Mouse (Mus musculus) embryo, embryonic 10 days (tissue): ENCODE data around the gene Armc9.
A peak's percentile ranks its signal among the peaks of the same experiment; 100 is the strongest.

Experiments used
- DNase-seq: peaks from one replicate; pipeline ENCODE4 v3.0.0-alpha.2; 2015; ENCODE audit warnings: low spot score

Gene Armc9

DNA sequence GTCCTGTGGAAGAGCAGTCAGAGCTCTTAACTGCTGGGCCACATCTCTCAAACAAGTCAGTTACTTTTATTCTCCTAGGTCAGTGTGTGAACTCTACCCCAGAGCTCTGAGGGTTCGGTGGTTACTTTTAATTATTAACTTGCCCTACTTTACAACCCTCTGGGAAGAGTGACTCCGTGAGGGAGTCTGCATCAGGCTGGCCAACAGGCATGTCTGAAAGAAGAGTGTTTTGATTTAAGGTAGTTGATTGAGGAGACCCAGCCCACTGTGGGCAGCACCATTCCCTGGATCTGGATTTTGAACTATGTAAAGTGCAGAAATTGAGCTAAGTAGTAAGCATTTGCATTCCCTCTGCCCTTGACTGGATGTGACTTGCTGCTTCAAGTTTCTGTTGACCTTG lies 21.5 kb downstream of the Armc9 start:
- DNase-seq: no peak

DNA sequence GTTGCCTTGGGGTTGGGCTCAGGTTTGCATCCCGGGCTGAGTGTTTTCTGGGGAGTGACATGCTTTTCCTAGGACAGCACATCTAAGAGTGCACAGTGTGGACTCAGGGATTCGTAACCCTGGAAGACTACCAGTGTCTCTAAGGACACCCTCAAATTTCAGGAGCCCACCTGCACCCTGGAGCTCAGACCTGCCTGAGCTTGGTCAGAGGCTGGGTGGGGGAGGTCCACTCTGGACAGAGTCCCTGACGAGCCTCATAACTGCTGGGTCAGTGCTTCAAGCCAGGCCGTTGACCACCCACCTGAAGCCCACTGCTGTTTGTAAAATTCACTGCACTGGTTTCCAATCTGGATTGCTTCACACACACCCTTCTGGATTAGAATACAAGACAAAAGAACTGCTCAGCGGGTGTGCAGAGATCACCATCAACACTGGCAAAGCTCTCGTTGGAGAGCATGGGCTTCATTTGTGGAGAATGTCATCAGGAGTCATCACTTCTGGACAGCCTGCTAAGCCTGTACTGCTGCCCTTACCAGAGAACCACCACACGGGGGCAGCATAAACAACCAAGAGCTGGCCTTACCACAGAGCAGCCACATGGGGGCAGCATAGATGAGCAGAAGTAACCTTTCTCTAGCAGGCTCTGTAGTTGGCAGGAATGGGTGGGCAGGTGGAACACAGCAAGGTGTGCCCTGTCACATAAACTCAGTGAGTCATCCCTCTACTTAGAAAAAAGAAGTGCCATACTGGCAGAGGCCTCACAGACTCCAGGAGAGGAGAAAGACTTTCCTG lies 24.1 kb downstream of the Armc9 start:
- DNase-seq: peak; percentile 86

DNA sequence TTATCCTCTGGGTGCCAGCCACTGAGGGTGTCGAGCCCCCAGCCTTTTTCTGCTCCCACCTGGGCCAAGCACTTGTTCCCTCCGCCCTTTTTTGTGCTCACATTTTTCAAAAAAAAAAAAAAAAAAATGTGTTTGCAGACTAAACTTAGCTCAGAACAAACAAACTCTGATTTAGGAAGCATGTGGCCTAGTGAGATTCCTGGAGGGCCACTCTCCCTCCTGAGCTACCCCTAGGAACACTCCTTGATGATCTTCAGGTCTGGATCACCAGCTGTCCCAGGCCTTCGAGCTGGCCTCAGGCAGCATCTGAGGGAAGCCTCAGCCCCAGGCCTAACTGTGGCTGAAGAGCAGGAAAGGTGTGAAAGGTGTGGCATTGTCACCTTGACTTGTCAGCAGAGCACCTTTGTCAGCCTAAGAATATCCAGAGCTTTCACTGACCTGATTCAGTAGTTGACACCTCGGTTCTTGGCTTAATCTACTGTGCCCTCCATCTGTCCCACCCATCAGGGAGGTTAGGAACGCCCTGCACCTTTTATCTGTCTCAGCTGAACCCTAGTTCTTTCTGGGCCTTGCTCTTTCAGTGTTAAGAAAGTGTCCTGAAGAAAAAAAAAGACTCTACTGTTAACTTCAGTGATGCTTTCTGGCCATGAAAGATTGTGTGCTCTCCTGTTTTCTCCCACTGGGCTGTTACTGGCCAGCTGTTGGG lies 27.6 kb downstream of the Armc9 start:
- DNase-seq: no peak

DNA sequence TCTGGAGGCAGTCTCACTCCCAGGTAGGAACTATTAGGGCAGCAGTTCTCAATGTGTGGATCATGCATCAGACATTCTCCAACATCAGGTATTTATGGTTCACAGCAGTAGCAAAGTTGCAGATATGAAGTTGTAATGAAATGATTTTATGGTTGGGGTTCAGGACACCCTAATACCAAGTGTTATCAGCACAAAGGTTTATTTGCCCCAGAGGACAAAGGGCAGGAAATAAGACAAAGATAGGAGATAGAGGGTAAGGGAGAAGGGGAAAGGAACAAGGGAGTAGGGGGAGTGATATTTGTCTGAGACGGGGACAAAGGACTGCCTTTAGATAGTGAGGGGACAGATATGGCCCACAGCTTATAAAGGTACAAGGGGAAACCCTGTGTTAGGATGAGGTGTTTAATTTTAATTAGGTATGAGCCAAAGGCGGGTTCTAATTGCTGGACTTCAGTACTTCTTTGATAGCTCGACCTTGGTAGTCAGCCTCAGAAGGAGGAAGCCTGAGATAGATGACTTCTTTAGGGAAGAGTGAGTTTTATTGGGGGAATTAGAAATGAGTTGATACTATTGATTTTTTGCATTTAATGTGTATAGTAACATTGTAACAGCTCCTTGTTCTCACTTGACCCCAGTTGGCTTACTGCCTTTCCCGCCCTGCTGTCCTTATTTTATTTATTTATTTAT lies 29.1 kb downstream of the Armc9 start:
- DNase-seq: no peak

DNA sequence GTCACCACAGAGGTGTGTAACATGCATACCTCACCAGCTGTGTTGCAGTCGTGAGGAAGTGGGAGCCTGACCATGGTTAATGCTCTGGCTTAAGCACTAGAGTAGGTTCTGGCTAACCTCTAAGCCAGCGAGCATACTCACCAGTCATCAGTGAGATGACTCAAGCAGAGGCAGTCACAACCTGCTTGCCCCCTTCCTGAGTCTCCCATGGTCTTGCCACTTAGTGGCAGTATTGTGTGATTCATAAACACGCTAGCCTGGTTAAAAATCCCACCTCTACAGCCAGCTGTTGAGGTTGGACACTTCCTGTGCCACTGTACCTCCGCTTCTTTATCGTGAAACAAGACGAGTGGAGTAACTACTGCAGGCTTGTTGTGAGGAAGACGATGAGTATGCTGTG lies 32.2 kb downstream of the Armc9 start:
- DNase-seq: no peak

DNA sequence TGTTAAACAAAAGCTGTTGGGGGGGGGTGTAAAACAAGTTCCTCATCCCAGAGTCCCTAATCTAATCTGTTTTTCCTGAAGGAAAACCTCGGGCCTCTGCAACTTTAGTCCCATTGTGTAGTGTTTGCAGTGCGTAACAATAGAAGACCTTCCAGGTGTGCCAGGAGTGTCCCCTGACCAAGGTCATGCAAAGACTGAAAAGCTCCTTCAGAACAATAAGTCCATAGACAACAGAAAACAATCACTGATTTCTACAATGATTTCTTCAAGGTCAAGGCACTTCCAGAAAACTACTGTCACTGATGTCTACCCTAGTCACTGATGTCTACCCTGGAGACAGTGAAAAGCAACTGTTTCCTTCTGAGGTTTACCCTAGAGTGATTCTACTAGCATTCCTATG lies 33.3 kb downstream of the Armc9 start:
- no peak for DNase-seq

DNA sequence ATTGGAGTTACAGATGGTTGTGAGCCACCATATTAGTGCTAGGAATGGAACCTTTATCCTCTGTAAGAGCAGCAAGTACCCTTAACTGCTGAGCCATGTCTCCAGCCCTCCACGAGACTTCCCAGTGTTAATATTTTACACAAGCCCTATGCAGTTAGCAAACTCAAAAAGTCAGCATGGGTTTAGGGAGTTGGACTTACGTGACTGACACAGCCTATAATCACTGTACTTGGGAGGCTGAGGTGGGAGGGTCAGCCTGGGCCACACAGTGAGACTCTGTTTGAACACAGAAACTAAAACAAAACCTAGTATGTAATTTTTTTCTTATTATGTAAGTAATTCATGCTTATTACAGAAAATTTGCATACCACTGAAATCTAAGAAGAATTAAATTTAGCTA lies 33.7 kb downstream of the Armc9 start:
- no peak for DNase-seq

DNA sequence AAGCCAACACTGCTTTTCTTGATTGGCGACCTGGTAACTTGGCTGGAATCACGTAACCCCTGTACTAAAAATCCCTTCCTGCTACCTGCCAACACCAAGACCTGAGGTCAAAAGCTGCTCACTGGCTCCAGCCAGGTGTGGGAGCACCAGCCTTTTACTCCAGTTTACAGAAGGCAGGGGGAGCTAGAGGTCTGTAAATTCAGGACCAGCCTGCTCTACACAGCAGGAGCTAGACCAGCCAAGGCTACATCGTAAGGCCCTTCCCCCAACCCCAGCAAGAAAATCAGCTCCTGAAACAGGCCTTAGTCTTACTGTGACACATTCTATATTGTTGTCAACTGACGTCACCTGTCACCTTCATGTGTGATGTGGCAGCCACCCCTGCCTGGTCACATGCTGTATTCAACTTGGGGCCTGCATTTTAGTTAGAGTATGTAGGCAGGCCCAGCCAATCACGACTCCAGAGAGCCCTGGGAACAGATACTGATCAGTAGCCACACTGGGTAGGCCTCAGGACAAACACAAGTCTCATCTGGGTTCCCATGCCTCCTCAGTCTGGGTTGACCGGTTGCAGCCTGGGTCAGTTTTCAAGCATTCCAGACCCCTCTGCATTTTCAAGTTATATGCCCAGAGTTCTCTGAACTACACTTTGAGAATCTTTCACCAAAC lies 34.6 kb downstream of the Armc9 start:
- no peak for DNase-seq

DNA sequence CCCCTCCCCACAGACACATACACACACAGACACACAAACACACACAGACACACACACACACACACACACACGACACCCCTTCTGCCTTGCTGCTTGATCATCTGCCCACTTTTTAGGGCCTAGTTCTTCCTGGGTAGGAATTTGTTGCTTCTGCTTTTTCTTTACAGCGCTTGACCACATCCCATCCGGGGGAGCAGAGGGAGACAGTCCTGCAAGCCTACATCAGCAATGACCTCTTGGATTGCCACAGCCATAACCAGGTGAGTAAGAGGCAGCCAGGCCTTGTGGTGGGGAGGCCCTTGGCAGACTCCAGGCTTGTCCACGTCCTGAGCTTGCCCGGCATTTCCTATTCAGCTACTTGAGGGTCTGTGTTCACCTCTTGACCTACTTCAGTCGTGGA lies 36.3 kb downstream of the Armc9 start:
- no peak for DNase-seq

DNA sequence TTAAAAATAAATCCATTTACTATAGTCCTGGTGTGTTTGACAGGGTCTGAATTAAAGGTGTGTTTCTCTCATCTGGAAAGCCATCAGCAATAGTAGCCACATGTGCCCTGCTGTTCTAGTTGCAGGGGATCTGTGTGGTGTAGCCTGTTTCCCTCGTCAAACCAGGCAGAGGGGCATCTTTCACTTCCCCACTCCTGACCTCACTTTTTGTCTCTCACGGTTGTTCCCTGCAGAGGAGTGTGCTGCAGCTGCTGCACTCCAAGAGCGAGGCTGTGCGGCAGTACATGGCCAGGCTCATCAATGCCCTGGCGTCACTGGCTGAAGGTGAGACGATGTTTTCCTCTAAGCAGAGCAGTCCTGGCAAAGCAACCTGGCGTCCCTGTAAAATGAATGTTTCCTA lies 39.5 kb downstream of the Armc9 start:
- no peak for DNase-seq

DNA sequence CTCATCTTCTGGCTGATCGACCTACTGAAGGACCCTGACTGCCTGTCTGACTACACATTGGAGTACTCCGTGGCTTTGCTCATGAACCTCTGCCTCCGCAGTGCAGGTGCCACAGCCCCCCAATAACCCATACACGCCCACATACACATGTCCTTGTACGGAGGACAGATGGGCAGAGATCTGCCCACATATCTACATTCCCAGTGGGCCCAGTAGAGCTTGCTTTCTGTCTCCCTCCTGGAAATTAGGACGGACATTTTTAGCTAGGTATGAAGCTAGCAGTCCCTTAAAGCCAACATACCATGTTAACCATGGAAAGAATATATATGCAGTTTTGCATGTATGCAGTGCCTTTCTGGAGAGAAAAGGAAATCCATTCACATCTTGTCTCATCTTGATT lies 43.7 kb downstream of the Armc9 start:
- no peak for DNase-seq

DNA sequence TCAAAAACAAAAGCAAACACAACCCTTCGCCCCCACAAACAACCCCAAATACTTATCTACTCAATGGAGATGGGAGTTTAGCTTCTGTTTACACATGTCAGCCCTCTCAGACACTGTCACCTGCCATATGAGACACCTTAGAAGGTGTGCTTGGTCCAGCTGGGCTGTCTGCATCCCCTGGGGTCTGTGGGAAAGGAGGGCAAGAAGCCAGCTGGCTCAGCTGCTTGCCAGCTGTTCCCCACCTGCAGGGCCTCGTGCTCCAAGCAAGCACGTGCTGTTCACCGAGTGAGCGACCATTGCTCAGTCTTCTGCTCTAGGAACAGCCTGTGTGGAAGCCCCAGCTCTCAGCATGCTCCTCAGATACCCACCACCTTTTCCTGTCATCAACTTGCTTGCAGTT lies 44.4 kb downstream of the Armc9 start:
- DNase-seq: no peak

DNA sequence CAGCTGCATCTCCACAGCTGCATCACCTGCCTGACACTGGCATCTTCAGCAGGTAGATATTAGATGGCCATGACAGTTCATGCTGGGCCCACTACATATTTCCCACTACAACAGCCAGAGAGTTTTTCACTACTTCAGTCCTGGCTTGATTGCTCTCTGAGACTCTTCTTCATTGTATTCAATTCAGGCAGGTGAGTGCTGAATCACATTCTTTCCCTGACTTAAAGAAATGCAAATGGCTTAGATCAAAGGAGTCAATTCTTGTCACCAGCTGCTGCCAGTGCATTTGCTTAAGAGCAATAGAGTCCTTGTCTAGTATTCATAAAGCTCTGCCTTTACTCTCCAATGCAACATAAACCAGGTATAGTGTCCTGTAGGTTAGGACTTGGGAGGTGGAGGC lies 46.7 kb downstream of the Armc9 start:
- no peak for DNase-seq

DNA sequence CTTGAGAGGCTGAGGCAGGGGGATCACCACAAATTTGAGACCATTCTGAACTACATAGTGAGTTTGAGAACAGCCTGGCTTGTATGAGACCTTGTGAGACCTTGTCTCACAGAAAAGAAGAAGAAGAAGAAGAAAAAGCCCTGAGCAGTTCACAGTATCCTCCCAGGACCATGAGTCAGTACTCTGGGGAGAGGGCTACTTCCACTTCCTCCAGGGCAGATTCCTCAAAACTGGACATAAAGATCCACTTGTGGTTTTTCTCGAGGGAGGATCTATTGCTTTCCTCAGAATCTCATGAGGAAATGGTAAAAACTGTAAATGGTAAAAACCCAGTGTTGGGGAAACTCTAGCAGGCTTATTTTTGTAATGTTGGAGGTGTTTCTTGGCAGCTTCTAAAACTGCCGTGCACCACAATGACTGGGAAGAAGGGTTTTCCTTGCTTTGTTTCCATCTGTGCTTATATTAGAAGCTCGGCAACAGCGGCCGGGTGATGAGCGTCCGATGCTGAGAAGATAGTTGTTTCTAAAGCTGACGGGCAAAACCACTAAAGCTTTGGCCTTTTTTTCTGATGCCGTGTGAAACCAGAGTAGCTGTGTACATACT lies 48.1 kb downstream of the Armc9 start:
- no peak for DNase-seq

DNA sequence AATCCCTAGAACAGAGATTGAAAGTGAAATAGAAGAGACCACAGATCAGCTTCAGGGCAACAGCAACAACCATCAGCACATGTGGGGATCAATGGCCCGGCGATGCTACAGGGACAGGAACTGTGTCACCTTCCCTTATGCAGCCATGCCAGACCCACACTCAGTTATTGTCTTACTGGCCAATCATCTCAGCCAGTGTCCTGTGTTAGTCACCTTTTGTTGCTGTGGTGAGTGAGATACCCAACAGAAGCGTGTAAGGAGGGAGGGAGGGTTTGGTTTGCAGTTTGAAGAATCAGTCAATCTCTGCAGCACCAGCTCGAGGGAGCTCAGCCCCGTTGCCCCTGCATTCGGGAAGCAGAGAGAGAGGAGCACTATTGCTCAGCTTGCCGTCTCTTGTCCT lies 56.1 kb downstream of the Armc9 start:
- no peak for DNase-seq

DNA sequence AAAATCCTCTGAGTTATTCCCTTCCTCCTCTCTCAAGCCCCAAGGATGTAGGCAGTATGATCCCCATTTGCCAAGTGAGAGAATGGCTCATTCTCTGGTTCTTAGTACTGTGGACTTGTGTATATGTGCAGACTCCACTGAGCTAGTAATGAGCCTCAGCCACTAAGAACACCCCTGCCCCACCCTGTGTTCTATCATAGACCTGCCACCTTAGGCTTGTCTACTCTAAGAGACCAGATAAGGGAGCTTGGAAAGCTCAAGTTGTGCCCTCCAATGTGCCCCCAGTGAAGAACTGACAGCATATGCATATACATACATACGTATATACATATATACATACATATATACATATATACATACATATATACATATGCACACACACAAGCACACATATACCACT lies 56.9 kb downstream of the Armc9 start:
- no peak for DNase-seq

DNA sequence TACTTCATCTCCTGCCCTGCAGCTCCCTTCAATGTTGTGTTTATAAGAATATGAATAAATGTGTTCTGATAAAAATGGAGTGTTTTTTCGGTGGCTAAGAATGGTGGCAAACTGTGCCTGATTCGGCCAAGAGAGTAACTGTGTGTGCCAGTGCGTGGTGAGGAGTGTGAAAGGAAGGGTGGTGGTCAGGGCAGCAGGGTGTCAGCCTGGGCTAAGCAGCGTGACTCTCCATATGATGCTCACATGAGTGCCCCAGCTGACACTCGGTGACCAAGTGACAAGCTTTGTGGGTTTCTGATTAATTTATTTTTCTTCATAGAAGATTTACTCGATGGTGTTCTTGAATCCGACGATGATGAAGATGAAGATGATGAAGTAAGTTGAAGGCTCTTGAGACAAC lies 58.2 kb downstream of the Armc9 start:
- DNase-seq: no peak

DNA sequence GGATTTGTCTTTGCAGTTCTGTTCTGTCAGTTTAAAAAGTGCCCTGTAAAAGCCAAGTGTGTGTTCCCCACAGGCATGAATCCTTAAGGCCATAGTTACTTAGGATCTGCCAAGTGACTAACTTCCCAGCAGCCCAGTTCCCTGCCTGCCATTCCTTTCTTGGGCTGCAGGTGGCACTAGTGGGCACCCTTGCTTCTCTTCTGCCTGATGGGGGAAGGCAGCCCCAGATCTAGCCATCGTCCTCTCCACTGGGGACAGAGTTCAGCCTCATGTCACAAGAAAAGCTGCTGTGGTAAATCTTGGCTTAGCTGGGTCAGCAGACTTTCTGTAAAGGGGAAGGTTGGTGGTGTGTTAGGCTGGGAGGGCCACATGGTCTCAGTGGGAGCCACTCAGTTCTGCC lies 59.6 kb downstream of the Armc9 start:
- DNase-seq: peak; percentile 84

DNA sequence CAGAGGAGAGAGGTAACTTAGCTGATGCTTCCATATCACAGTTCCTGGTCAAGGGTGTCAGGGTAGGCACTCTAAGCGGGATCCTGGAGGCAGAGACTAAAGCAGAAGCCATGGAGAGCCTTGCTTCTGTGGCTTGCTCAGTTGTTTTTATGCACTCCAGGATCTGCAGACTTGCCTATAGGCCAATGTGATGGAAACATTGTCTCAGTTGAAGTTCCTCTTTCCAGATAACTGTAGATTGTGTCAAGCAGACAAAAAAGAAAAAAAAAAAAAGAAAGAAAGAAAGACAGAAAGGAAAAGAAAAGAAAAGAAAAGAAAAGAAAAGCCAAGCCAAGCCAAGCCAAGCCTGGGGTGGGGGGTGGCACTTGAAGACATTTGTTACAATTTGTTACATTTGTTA lies 60.7 kb downstream of the Armc9 start:
- no peak for DNase-seq

DNA sequence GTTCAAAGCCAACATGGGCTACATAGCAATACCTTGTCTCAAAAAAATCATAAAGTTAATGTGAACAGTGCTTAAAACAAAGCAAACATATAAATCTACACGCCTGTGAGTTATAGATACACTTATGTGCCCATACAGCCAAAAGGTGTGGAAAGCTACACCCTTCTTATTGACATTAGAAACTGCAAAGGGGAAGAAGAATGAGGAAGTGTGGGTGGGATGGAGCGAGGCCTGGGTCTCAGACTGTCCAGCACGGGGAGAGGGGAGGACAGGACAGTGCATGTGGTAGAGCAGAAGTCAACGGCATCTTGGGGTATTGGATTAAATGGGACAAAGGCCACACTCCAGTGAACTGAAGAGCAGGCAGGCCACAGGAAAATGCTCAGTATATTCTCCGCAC lies 61.8 kb downstream of the Armc9 start:
- DNase-seq: no peak

DNA sequence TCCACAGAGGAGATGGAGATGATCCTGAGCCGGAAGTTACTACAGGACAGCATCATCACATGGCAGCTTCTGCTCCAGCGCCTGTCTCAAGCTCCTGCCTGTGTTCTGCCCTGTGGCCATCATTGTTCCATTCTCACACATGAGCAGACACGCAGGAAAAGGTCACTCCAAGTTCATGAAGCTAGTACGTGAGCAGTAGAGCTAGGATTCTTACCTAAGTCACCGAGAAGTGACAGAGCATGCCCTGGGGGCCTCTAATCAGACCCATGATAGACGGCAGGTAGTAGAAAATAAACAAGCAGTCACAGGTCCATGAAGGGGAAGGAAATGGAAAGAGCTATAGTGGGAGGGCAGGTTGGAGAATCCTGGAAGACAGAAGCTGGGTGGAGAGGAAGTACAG lies 63.4 kb downstream of the Armc9 start:
- peak; percentile 28 for DNase-seq

DNA sequence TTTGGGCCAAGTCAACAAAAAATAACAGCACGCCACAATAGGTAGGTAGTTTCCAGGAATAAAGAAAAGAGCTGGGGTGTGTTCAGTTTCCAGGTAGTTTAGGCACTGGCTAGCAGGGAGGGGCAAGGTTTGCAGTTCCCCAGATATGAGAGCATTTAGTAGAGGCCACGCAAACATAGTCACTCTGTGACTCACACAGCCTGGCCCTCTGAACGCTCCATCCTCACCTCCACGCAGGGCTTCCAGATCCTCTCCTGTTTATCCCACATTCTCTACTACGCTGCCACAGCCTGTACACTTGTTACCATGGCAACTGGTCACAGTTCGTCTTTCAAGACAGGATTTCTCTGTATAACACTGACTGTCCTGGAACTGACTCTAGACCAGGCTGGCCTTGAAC lies 70.6 kb downstream of the Armc9 start:
- DNase-seq: peak; percentile 38
